Mouse (Mus musculus) midbrain, embryonic 11.5 days (tissue): ENCODE measurements around the gene Gm9999. TPM values are rescaled to one million over a fixed set of nuclear protein-coding genes. Genes with fewer than 3 reads are reported as not detected.
"Not testable (repeated sequence)": the region's sequence is repeated elsewhere in the genome, so short reads cannot be mapped to it uniquely, and the experiment has no call there.

Experiments
- ATAC-seq: fragments of 200-750 bp; cut with Nextera tagmentation; 2 replicates; pipeline ENCODE4 v1.8.0; 2017; ENCODE audit warnings: moderate TSS enrichment, moderate library complexity; ENCODE audit not compliant: low FRiP score
- DNase-seq: peaks from one replicate; pipeline ENCODE4 v3.0.0; 2015; ENCODE audit warnings: low spot score; ENCODE audit errors: missing footprints
- H3K27ac ChIP-seq: fragments of 300-500 bp; sonication (generic); 2 replicates; pipeline ENCODE4 v1.5.1; 2014; ENCODE audit warnings: low read depth, low read length
- H3K27me3 ChIP-seq: fragments of 300-500 bp; sonication (generic); 2 replicates; pipeline ENCODE4 v1.6.1; 2014; ENCODE audit warnings: mild to moderate bottlenecking, low read length, moderate library complexity, mixed read lengths; ENCODE audit not compliant: control insufficient read depth, insufficient read depth
- H3K36me3 ChIP-seq: fragments of 300-500 bp; sonication (generic); 2 replicates; pipeline ENCODE4 v1.6.1; 2014; ENCODE audit warnings: mild to moderate bottlenecking, low read length, moderate library complexity, mixed read lengths; ENCODE audit not compliant: control insufficient read depth, insufficient read depth
- H3K4me1 ChIP-seq: fragments of 300-500 bp; sonication (generic); 2 replicates; pipeline ENCODE4 v1.6.1; 2014; ENCODE audit warnings: low read length; ENCODE audit not compliant: control insufficient read depth, insufficient read depth
- H3K4me2 ChIP-seq: fragments of 300-500 bp; sonication (generic); 2 replicates; pipeline ENCODE4 v1.6.1; 2014; ENCODE audit warnings: mild to moderate bottlenecking, moderate library complexity
- H3K4me3 ChIP-seq: fragments of 300-500 bp; sonication (generic); 2 replicates; pipeline ENCODE4 v1.5.1; 2014; ENCODE audit warnings: low read depth, low read length
- H3K9ac ChIP-seq: fragments of 300-500 bp; sonication (generic); 2 replicates; pipeline ENCODE4 v1.6.1; 2014; ENCODE audit warnings: low read length
- H3K9me3 ChIP-seq: fragments of 300-500 bp; sonication (generic); 2 replicates; pipeline ENCODE4 v1.6.1; 2016; ENCODE audit warnings: low read length; ENCODE audit not compliant: control insufficient read depth
- WGBS: fragments of 180-500 bp; shearing (Covaris S2); extraction: QIAGEN DNeasy Blood & Tissue Kit; methylation state at CpG from one replicate; pipeline ENCODE4 v1.1.7; 2014; 5-methylcytosine and 5-hydroxymethylcytosine counted together
- polyA plus RNA-seq: library from polyadenylated mRNA; unstranded; fragments of >200 nt; fragmentation: Nextera tagmentation; extraction: Ambion mirVana; gene quantifications from 2 replicates; pipeline ENCODE4 v1.2.1, GENCODE M21; 2014

Gm9999 gene
- polyA plus RNA-seq, 1 experiment from 2014 or later, result not detected

- H3K27me3 ChIP-seq, result no peaks in the 10 kb centered on the region
- H3K9ac ChIP-seq, result no peak overlapping the region
- no peaks in the 10 kb centered on the region for H3K36me3 ChIP-seq
- 85% methylated on average over 4 of the region's 4 CpGs for WGBS
- no peak overlapping the region for H3K4me2 ChIP-seq
- H3K27ac ChIP-seq, result no peak overlapping the region
- H3K4me3 ChIP-seq, result no peak overlapping the region
- H3K9me3 ChIP-seq, result peaks cover 7% of the 10 kb centered on the region; the same call in 1 of the 2 replicates
- no peaks in the 10 kb centered on the region for H3K4me1 ChIP-seq
- ATAC-seq (no peak), DNase-seq (no peak)
Measured at GRCm38 (mm10) chr7:46969898-46970297, 13.5 kb upstream of the Gm9999 start.

GRCm38 (mm10) chr7:46974648-46975047 is 8.7 kb upstream of the Gm9999 start:
- DNase-seq (no peak), ATAC-seq (no peak)
- no peaks in the 10 kb centered on the region for H3K36me3 ChIP-seq
- H3K4me3 ChIP-seq, result no peak overlapping the region
- peaks cover 7% of the 10 kb centered on the region; the same call in 1 of the 2 replicates for H3K9me3 ChIP-seq
- WGBS, result 98% methylated on average over 4 of the region's 4 CpGs
- H3K4me1 ChIP-seq, result no peaks in the 10 kb centered on the region
- H3K27me3 ChIP-seq, result no peaks in the 10 kb centered on the region
- H3K4me2 ChIP-seq, result no peak overlapping the region
- no peak overlapping the region for H3K9ac ChIP-seq
- no peak overlapping the region for H3K27ac ChIP-seq

GRCm38 (mm10) chr7:46975456-46975855 is 7.9 kb upstream of the Gm9999 start:
- peaks cover 7% of the 10 kb centered on the region; the same call in 1 of the 2 replicates for H3K9me3 ChIP-seq
- no peak for DNase-seq
- ATAC-seq, result no peak
- H3K4me1 ChIP-seq, result no peaks in the 10 kb centered on the region
- no peak overlapping the region for H3K4me3 ChIP-seq
- H3K36me3 ChIP-seq, result no peaks in the 10 kb centered on the region
- no peak overlapping the region for H3K27ac ChIP-seq
- no peaks in the 10 kb centered on the region for H3K27me3 ChIP-seq
- no peak overlapping the region for H3K9ac ChIP-seq
- H3K4me2 ChIP-seq, result no peak overlapping the region
- WGBS, result 92% methylated on average over 11 of the region's 11 CpGs

DNA sequence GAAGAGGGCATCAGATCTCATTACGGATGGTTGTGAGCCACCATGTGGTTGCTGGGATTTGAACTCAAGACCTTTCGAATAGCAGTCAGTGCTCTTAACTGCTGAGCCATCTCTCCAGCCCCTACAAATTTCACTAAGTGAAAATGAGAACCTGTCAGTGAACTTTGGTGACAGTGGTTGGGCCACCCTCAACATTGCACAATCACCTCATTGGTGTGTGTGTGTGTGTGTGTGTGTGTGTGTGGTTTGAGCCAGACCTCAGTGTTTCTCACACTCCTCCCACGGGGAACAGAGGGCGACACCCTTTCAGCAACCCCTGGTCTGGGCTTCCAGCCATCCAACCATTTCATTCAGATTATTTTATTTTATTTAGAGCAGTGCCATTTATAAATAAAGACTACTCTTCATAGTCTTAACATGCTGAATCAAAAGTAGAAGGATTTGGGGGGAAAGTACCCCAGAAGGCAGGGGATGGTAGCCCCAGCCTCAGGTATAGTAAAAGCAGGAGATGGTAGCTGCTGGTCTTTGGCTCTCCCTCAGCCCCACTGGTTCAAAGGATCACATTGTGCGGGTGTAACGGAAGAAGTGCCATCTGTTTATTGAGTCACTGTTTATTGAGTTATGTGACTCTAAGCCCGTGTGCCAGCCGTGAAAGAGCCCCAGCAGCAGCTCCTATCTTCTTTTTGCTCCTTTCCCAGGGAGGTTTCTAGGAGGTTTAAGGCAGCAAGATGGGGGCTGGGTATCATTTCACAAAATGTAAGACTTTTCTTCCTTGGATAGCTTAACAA is 2.5 kb downstream of the Gm9999 start:
- Histone ChIP-seq H3K4me2 (no peak overlapping the region), H3K27me3 (no peaks in the 10 kb centered on the region), H3K4me1 (peaks cover 2% of the 10 kb centered on the region; the same call in 1 of the 2 replicates), H3K9me3 (no peaks in the 10 kb centered on the region), H3K36me3 (no peaks in the 10 kb centered on the region), H3K9ac (no peak overlapping the region), H3K27ac (no peak overlapping the region), H3K4me3 (no peak overlapping the region)
- 64% methylated on average over 8 of the region's 8 CpGs for WGBS
- no peak for DNase-seq
- ATAC-seq, result no peak

- no peaks in the 10 kb centered on the region for H3K36me3 ChIP-seq
- peaks cover 2% of the 10 kb centered on the region; the same call in 1 of the 2 replicates for H3K4me1 ChIP-seq
- H3K4me3 ChIP-seq, result no peak overlapping the region
- no peak overlapping the region for H3K9ac ChIP-seq
- H3K9me3 ChIP-seq, result no peaks in the 10 kb centered on the region
- H3K27ac ChIP-seq, result no peak overlapping the region
- DNase-seq (no peak), ATAC-seq (no peak)
- H3K27me3 ChIP-seq, result no peaks in the 10 kb centered on the region
- 77% methylated on average over 5 of the region's 5 CpGs for WGBS
- H3K4me2 ChIP-seq, result no peak overlapping the region
Measured at GRCm38 (mm10) chr7:46986646-46987045, 3.3 kb downstream of the Gm9999 start.

- Histone ChIP-seq H3K36me3 (no peaks in the 10 kb centered on the region), H3K27ac (no peak overlapping the region), H3K9ac (no peak overlapping the region), H3K4me3 (no peak overlapping the region), H3K9me3 (no peaks in the 10 kb centered on the region), H3K4me2 (no peak overlapping the region), H3K4me1 (peaks cover 2% of the 10 kb centered on the region; the same call in 1 of the 2 replicates), H3K27me3 (no peaks in the 10 kb centered on the region)
- no peak for DNase-seq
- no peak for ATAC-seq
- WGBS, result 68% methylated on average over 2 of the region's 2 CpGs
Measured at GRCm38 (mm10) chr7:46987073-46987472, 3.7 kb downstream of the Gm9999 start.

DNA sequence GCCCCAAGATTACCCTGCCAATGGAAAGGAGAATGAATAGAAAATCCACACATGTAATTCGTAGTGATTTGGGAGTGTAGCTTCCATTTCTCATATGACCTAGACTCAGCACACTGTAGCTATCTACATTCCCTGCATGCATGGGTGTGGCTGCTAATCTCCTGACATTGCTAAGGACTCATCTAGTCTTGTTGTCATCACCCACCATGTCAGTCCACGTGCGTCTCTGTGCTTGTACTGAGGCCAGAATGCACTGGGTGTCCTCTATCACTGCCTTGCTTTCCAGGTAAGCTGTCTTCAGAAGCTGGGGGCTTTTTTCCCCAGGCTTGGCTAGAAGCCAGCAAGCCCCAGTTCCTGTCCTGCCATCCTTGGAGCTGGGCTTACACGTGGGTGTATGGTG is 6.0 kb downstream of the Gm9999 start:
- not testable (repeated sequence) for H3K9ac ChIP-seq, H3K9me3 ChIP-seq, H3K4me3 ChIP-seq, H3K4me1 ChIP-seq, H3K4me2 ChIP-seq, H3K36me3 ChIP-seq, H3K27me3 ChIP-seq, ATAC-seq, DNase-seq, H3K27ac ChIP-seq
- WGBS, result 80% methylated on average over 4 of the region's 4 CpGs

- no peaks in the 10 kb centered on the region for H3K4me1 ChIP-seq
- ATAC-seq, result no peak
- WGBS, result 87% methylated on average over 8 of the region's 8 CpGs
Measured at GRCm38 (mm10) chr7:46993079-46993478, 9.7 kb downstream of the Gm9999 start.

DNA sequence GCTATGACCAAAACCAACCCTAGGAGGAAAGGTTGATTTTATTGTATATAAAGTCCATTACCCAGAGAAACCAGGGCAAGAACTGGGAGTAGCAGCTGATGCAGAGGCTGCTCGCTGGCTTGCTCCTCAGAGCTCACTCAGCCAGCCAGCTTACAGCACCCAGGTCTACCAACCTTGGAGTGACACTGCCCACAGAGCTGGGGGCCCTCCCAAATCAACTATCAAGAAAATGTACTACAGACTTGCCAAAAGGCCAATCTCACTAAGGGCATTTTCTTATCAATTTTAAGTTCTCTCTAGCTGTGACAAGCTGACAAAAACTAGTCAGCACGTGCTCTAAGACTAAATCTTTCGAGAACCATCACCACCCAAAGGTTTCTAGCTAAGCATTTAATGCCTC is 12.2 kb downstream of the Gm9999 start:
- Histone ChIP-seq H3K4me3 (no peak overlapping the region), H3K27me3 (no peaks in the 10 kb centered on the region), H3K9me3 (no peaks in the 10 kb centered on the region), H3K9ac (no peak overlapping the region), H3K4me2 (no peak overlapping the region), H3K4me1 (no peaks in the 10 kb centered on the region), H3K36me3 (peaks cover 13% of the 10 kb centered on the region), H3K27ac (no peak overlapping the region)
- ATAC-seq (no peak), DNase-seq (no peak)
- 96% methylated on average over 3 of the region's 3 CpGs for whole genome bisulfite sequencing

More at GRCm38 (mm10) chr7:46993079-46993478, 9.7 kb downstream of the Gm9999 start:
- H3K4me3 ChIP-seq, result no peak overlapping the region
- peaks cover 9% of the 10 kb centered on the region for H3K36me3 ChIP-seq
- no peak overlapping the region for H3K27ac ChIP-seq
- H3K9ac ChIP-seq, result no peak overlapping the region
- H3K9me3 ChIP-seq, result no peaks in the 10 kb centered on the region
- no peak overlapping the region for H3K4me2 ChIP-seq
- no peaks in the 10 kb centered on the region for H3K27me3 ChIP-seq
- DNase-seq, result no peak
